Mouse (Mus musculus): ENCODE measurements around the gene Lcp2.
A peak's percentile ranks its signal among the peaks of the same experiment; 100 is the strongest.

The Lcp2 gene

DNA sequence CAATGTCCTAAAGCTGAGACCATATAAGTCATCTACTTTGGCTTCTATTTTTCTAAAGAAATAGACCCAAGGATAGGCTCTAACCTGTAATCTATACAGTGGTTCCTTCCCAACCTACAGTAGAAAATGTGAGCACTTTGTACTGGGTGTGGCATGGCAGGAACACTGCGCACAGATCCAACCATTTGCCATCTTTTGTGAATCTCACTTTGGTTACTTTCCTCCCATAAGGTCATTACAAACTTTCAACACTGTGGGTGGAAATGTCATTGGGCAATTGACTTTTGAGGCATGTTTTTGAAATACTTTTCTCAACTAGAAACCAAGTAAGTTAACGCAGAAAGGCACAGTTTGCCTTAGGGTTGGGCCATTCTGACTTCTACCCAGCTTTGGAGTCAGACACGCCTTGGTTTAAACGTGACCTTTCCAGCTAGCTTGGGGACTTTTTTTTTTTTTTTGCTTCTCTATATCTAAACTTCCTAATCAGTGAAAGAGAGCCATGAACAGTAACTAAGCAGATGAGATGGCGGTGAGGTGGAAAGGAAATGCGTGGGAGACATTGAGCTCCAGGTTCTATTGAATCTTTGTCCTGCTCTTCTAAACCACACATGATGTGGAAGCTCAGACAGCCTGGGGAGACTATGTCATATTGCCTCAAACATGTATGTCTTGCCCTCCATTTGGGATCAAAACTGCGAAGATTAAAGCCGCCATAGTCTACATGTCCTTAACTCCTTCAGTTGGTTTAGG lies 1.8 kb downstream of the Lcp2 start:
- DNase-seq = no peak

DNA sequence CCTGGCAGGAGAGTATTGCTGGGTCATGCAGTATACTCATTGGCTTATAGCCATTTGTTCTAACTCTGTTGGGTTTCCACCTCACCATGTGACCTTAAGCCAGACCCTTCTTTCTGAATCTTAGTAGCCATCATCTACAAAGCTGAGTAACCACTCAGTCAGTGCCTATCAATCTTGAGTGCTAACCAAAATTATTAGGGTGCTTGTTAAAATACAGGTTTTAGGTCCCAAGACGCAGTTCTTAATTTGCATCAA lies 2.3 kb downstream of the Lcp2 start:
- DNase-seq = no peak

DNA sequence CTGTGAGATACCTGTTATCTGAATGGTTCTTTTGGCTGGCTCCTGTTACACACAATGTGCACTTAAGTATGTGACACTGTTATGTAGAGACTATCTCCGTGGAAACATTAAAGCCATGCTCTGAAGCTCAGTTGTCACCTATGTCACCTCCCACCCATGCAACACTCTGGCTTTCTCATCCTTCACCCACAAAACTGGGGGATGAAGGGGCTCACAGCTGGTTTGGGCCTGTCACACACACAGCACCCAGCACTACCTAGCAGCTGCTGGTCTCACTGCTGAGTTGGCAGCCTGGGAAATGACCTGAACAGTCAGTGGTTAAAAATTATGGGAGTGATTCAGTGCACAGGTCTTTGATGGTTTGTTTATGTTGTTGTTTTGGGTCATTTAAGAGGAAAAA lies 3.3 kb downstream of the Lcp2 start:
- DNase-seq = no peak

DNA sequence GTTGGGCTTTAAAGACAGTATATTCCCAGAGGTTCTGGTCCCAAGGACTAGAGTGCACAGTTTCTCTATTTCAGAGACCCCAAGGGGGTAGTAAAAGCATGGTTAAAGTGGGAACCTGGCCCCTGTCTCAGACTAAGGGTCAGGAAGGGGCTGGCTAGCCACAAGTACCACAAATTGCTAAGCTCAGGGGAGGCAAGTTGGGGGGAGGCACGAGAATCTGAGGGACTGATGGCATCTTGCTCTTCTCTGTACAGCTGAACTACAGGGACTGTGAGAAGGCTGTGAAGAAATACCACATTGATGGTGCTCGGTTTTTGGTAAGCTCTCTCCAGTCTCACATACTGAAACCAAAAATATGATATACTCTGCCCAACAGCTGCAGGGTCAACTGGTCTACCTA lies 3.9 kb downstream of the Lcp2 start:
- DNase-seq = no peak

DNA sequence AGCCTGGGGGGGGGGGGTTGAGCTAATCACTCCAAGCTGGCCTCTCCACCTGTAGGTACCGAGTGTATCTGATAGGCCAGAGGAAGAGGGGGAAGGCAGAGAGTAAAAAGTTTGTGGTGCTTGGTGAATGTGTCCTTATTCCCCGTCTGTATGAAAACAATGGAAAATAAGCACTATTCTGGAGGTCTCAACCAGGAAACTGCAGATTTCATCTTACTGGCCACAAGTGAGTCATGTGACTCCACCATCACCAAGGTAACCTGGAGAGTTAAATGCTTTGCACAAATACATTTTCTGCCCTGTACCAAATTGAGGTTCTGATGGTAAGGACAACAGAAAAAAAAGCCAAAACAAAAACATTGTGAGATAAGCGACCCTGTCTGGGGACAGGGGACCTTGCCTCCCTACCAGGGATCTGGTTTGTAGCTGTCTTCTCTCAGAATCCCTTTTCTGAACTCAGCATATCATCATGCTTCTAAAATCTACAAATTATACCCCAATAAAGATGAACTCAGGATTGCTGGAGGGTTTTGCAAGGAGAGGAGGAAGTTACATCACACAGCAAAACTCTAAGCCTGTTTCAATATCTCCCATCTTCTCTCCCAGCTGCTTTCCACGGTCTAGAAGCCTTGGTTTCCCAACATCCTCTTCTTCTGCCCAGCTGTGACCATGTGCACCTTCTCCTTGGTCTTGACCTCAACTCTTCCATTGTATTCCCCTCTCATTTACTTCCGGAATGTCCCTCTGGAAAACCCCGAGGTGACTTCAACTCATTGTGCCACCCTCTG lies 6.5 kb downstream of the Lcp2 start:
- DNase-seq = no peak

DNA sequence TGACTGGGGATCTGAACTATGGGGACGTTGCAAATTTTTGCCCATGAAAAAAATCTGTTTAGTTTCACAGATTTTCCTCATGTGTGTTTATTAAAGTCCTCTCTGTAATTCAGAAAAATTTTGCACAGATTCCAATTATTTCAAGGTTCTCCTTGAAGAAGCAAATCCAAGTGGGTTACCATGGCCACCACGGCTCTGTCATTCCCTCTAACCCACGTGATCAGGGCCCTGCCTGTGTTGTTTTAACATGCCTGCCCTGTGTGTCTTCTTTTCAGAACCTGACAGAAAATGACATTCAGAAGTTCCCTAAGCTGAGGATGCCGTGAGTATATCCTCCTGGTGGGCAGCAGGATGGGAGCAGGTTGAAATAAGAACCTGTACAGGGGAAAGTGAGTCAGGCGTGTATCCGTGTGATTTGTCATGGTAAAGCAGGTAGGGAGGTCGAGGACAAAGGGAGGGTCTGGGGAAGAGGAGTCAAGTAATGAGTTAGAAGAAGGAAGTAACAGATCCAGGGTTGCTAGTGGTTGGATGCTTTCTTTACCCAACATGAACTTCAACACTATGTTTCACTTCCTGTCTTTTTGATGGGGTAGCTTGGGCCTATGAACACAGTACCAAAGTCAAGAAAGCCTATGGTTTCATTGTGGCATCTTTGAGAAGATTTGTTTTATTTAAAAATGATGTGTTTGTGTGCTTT lies 7.5 kb downstream of the Lcp2 start:
- DNase-seq = no peak

DNA sequence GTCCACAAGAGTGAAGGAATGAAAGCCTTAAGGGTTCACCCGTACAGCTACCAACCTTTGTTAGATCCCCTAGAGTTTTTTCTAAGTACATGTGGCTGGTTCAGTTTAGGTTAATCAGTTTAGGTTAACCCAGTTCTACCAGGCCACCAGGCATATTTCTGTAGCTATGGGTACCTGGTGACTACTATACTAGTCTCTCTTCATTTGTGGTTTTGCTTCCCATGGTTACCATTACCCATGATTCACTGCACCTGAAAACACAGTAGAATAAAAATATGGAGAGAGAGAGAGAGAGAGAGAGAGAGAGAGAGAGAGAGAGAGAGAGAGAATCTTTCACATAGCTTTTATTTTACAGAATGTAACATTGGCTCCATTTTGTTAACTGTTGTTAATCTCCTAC lies 10.0 kb downstream of the Lcp2 start:
- no peak for DNase-seq

DNA sequence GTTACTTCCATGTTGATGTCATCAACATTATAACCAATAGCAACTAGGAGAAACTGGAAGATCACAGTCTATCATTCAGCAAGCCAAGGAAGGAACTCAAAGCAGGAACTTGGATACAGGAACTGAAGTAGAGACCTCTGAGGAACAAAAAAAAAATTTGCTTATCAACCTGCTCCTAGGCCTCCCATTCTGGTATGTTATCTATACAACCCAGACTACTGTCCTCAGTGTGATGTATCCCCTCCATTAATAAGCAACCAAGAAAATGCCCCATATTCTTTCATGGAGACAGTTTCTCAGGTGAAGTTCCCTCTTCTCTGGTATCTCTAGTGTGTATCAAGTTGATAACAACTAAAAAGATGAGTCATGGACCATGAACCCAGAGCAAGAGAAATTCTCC lies 11.6 kb downstream of the Lcp2 start:
- DNase-seq = no peak

DNA sequence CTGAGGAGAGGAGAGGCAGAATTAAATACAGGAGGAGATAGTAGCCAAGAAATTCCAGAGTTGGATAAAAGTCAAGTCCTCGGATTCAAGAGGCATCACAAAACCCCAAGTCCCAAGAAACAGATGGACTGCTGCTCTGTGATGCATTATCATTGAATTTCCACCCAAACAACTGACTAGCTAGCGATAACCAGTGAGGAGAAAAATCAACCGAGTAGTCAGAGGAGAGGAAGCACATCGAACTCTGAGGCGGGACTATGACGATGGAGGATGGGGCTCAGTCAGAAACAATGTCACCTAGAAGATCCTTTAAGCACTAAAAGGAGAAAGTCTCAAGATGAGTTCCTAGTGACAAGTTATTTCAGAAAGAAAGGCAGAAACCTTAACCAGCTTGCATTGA lies 12.2 kb downstream of the Lcp2 start:
- DNase-seq = no peak

DNA sequence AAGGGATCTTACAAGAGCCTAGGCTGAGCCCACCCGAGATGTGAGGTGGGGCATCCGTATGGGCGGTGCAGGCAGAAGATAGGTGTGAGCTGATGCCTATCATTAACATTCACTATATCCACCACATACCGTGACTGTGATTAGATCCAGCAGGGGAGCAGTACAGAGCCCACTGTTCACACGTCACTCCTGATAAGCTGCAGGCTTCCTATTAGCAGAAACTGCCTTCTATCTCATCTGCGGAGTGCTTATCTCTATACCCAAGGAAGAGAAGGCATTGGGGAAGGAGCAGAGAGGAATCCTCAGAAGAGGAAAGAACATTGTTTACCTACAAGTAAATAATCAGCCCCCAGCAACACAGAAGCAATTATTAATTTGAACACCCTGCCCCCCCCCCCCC lies 15.0 kb downstream of the Lcp2 start:
- DNase-seq = no peak

DNA sequence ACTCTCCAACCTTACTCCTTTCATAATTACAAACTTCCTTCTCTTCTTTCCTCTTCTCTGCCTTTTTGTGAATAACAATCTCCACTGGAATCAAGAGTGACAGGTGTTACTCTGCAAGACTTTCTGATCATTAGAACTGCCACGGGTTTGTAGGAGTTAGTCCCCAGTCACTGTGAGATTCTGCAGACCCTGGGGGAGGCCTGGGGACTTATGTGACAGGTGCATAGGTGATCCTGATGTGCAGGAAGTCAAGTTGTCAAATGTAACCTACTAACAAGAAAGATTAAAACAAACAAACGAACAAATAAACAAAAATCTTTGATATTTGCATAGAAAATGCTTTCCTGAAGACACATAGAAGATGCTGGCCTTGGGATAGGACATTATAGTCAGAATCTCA lies 16.5 kb downstream of the Lcp2 start:
- DNase-seq = no peak

DNA sequence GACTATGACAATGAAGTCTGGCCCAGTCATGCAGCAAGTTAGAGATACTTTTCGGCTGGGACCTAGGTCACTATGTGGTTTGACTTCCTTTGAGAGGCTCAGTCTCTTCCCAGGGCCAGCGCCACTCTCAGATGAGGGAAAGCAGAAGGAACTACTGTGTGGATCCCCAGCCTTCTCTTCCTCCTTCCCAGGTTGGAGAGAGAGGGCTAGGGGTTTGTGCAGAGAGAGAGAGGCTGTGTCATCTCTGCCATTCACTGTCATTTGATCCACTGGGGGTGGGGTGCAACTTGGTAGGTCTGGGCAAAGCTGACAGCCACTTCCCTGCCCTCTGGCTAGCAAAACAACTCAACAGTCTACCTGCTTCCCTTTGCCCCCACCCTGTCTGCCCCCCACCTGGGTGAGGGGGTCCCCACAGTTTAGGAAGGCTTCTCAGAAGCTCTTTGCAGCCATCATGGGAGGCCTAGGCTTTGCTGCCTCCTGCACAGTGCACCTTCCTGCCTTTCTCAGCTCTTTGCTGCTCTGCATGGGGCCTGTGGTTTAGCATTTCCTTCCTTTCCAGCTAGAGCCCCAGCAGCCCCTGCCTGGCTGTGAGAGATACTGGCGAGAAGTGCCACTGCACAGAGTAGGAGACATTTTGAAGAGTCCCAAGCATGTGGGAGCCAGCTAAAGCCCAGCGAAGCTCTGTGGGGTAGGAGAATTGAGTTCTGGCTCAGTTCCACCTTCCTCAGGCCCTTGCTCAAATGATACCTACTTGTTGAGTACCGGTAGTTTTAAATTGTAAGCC lies 17.2 kb downstream of the Lcp2 start:
- DNase-seq = peak; percentile 85

DNA sequence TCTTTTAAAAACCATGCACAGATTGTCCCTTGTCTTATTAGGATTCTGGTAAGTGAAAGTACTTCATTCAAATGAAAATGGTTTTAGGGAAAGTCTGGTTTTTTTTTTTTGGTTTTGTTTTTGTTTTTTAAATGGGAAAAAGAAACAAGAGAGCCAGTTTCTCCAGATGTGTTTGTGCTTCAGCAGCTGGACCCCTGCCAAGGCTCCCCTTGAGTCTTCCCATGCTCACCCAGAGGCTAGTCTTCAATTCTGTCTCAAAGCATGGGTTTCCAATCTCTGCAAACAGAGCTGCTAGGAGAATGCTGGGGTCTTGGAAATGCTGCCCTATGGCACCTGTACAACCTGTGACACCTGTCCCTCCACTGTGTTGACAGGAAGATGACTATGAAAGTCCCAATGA lies 23.9 kb downstream of the Lcp2 start:
- DNase-seq = no peak

DNA sequence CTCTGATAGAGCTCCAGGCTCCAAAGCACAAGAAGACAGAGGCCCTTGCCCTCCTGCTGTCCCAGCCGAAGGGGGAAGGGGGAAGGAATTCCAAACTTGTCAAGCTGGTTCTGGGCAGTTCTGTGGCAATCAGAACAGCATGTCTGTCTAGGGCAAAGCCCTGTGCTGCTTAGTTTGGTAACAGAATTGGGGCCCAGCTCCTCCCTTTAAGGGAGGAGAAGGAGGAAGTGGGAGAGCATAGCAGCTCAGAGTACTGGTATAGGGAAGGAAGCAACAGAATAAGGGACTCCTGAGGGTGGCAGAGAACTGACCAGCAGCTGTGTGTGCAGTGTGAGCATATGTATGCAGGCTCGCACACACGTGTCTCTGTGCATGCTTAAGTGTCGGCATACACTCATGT lies 25.6 kb downstream of the Lcp2 start:
- no peak for DNase-seq

DNA sequence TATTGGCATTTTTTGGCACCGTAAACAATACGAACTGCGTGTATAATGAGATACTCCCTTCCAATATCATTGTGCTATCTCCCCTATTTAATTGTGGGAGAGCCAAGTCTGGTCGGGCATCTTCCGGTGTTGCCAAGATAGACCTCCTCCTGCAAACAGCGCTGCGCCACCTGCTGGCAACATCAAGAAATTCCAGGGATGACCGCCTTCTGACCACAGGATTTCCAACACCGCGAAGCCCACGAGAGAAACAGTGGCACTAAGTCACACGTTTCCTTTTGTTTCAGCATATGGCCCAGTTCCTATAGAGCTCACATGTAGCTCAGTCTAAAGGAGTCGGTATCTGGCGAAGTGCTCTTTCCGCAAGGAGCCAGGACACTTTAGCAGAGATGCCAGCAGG lies 27.1 kb downstream of the Lcp2 start:
- DNase-seq = peak; percentile 71

DNA sequence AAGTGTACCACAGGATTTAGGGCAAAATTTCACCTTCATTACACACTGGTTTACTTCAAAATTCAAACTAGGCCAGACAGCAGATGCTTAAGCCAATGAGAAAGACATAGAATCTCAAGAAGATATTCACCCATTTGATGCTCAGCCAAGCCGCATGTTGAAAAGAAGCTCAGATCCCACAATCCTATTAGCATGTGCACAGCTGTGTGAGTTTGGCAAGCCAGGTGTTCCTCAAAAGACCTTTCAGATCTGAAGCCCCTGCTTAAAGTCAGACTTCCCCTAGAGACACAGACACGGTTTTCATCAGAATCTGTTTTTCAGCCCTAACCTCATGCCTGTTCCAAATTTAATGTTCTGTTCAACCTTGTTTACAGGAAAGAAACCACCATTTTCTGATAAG lies 31.1 kb downstream of the Lcp2 start:
- peak; percentile 66 for DNase-seq

DNA sequence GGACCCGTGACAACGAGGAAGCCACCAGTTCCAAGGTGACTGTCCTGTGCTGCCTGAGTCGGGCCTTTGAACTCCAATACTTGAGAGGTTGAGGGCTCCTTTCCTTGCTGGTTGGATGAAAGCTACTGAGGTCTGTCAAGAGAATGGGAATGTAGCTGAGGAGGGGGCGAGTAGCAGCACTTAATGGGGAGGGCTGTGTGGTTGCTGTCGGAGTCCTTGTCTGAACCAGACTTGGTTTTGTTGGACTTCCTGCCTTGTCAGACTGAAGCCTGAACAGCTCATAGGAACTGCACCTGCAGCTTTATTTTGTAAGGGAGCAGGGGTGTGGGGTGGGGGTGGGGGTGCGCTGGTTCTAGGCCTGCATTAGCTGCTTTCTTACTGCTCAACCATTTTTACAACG lies 31.9 kb downstream of the Lcp2 start:
- DNase-seq = peak; percentile 60

DNA sequence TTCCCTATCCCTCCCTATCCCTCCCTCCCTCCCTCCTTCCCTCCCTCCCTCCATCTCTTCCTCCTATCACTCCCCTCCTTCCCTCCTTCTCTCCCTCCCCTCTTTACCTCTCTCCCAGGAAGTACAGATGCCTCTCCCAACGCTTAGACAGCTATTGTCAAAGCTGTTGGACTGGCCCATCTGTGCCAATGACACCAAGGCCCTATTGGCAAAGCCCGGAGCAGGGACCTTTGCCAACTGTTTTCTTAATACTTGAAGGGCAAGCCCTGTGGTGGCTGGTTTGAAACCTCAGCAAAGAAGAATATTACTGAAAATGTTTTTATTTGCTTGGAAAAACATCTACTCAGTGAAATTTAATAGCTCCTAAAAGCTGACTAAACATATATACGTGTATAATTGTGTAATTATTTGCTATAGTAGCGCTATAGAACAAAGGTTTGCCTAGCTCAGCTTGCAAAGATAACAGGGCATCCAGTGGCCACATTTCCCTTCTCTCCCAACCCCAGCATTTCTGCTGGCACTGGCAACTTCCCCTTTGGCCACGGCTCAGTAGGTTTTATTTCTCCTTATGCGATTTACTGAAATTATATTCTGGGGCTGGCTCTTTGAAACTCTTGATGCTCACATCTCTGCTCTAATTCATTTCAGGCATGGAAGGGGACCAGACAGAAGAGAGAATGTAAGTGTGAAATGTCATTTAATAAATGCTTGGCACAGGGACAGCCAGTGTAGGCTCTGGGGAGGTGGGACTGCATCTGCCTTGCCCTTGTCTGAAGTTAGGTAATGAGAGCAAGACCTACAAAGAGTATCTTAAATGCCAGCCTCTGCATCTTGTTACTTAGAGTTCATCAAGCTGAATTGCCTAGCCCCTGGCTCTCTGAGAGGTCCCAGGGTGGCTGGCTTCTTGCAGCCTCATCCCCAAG lies 33.1 kb downstream of the Lcp2 start:
- DNase-seq = no peak

DNA sequence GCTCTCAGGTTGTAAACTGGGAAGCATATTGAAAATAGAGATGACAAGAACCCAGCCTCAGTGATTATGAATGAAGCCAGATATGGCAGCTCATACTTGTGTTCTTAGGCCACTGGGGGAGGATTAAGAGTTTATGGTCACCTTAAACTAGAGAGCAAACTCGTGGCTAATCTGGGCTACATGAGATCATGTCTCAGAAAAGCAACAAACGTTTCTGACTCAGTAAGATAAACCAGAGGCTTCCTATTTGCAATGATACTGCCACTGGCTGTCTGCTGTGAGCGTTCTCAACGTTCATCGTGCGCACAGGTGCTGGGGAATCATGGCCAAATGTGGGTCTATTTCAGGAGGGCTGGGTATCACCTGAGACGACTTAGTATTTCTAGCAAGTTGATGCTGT lies 37.1 kb downstream of the Lcp2 start:
- no peak for DNase-seq

DNA sequence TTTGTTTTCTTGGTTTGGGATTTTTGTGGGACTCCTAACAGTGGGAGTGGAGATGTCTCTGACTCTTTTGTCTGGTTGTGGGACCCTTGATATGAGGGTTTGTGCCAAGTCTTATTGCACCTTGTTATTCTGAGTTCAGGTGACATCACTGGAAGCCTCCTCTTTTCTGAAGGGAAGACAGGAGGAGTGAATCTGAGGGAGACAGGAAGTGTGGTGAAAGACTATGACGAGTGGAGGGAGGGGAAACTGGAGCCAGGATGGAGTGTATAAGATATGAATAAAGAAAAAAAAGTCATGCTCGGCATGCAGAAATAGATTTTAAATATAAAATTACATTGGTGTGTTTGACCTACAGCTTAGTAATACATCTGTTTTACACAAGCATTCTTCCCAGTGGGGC lies 37.9 kb downstream of the Lcp2 start:
- DNase-seq = no peak

DNA sequence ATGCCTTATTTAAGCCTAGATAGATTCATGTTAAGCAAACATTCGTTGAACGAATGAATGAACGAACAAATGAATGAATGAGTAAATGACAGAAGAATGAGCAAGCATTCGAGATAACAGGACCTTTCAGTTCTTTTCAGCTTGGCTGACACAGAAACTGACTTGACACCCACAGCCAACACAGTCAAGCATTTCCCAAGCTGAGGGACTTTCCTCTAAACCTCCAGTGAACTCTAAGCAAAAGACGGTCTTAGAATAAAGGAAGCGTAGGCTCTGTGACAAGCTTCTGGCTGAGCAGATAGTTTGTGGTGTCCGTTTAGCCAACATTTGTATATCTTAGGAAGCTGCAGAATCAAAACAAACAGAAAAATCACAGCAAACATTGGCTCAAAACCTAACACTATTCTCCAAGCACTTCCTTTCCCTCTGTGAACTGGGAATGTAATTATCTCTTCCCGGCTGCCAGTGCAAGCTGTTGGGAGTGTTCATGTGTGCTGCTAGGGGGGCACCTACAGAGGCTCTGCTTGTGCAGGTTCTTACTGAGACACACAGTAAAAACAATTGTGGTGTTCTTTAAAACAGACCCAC lies 39.5 kb downstream of the Lcp2 start:
- DNase-seq = no peak

DNA sequence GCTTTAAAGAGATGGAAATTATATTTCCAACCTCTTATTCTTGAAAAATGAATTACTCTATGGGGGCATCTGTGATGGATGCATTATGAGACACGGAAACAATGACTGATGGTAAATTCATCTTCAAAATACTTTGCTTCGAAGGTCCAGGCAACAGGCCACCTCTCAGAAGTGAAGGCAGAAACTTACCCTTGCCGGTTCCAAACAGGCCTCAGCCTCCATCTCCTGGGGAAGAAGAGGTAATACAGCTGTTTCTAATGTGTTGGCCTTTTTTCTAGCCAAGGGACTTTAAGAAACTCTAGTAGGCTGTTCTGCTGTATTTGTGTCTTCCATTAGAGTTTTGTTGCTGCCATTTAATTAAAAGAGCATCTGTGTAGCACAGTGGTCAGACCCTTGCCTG lies 40.3 kb downstream of the Lcp2 start:
- DNase-seq = no peak

Measured in thymus, postnatal 25 days (tissue).